Mouse (Mus musculus): ENCODE results near the gene Slc25a31. TPM values are rescaled to one million over a fixed set of nuclear protein-coding genes. Genes with fewer than 3 reads are reported as not detected.

Slc25a31 gene
- polyA plus RNA-seq (2012; rRNA removed) = 0.06 and 0.12 TPM in 2 replicates

- no peak for DNase-seq (ENCODE audit: extremely low spot score in 1 of 2, low spot score in 1 of 2)
Measured at GRCm38 (mm10) chr3:40708655-40709054, at the start of gene Slc25a31. TSS of gene Slc25a31 (plus strand) at chr3:40708855.

- no peak for DNase-seq (ENCODE audit: extremely low spot score in 1 of 2, low spot score in 1 of 2)
Measured at GRCm38 (mm10) chr3:40660231-40660630, 48.4 kb upstream of the Slc25a31 start.

GRCm38 (mm10) chr3:40666109-40666508 is 42.5 kb upstream of the Slc25a31 start:
- no peak for DNase-seq (ENCODE audit: extremely low spot score in 1 of 2, low spot score in 1 of 2)

- DNase-seq (ENCODE audit: extremely low spot score in 1 of 2, low spot score in 1 of 2) = no peak
Measured at GRCm38 (mm10) chr3:40666861-40667719, 41.6 kb upstream of the Slc25a31 start.

- no peak for DNase-seq (ENCODE audit: extremely low spot score in 1 of 2, low spot score in 1 of 2)
Measured at GRCm38 (mm10) chr3:40668889-40669288, 39.8 kb upstream of the Slc25a31 start.

- DNase-seq (ENCODE audit: extremely low spot score in 1 of 2, low spot score in 1 of 2) = no peak
Measured at GRCm38 (mm10) chr3:40669395-40669794, 39.3 kb upstream of the Slc25a31 start.

GRCm38 (mm10) chr3:40673515-40673914 is 35.1 kb upstream of the Slc25a31 start:
- no peak for DNase-seq (ENCODE audit: extremely low spot score in 1 of 2, low spot score in 1 of 2)

- no peak for DNase-seq (ENCODE audit: extremely low spot score in 1 of 2, low spot score in 1 of 2)
Measured at GRCm38 (mm10) chr3:40674873-40675405, 33.7 kb upstream of the Slc25a31 start.

GRCm38 (mm10) chr3:40678856-40679255 is 29.8 kb upstream of the Slc25a31 start:
- no peak for DNase-seq (ENCODE audit: extremely low spot score in 1 of 2, low spot score in 1 of 2)

GRCm38 (mm10) chr3:40682404-40682803 is 26.3 kb upstream of the Slc25a31 start:
- peak in 1 of 2 experiments; percentile 30 for DNase-seq (ENCODE audit: extremely low spot score in 1 of 2, low spot score in 1 of 2)

- no peak for DNase-seq (ENCODE audit: extremely low spot score in 1 of 2, low spot score in 1 of 2)
Measured at GRCm38 (mm10) chr3:40683171-40683570, 25.5 kb upstream of the Slc25a31 start.

GRCm38 (mm10) chr3:40685855-40686515 is 22.7 kb upstream of the Slc25a31 start:
- DNase-seq (ENCODE audit: extremely low spot score in 1 of 2, low spot score in 1 of 2) = peak in 1 of 2 experiments; percentile 18

- no peak for DNase-seq (ENCODE audit: extremely low spot score in 1 of 2, low spot score in 1 of 2)
Measured at GRCm38 (mm10) chr3:40686836-40687235, 21.8 kb upstream of the Slc25a31 start.

- DNase-seq (ENCODE audit: extremely low spot score in 1 of 2, low spot score in 1 of 2) = no peak
Measured at GRCm38 (mm10) chr3:40687588-40687987, 21.1 kb upstream of the Slc25a31 start.

GRCm38 (mm10) chr3:40691566-40691965 is 17.1 kb upstream of the Slc25a31 start:
- no peak for DNase-seq (ENCODE audit: extremely low spot score in 1 of 2, low spot score in 1 of 2)

GRCm38 (mm10) chr3:40693435-40693834 is 15.2 kb upstream of the Slc25a31 start:
- peak in 1 of 2 experiments; percentile 7 for DNase-seq (ENCODE audit: extremely low spot score in 1 of 2, low spot score in 1 of 2)

GRCm38 (mm10) chr3:40693960-40694359 is 14.7 kb upstream of the Slc25a31 start:
- DNase-seq (ENCODE audit: extremely low spot score in 1 of 2, low spot score in 1 of 2) = peak in 1 of 2 experiments; percentile 37

- no peak for DNase-seq (ENCODE audit: extremely low spot score in 1 of 2, low spot score in 1 of 2)
Measured at GRCm38 (mm10) chr3:40694438-40694837, 14.2 kb upstream of the Slc25a31 start.

- DNase-seq (ENCODE audit: extremely low spot score in 1 of 2, low spot score in 1 of 2) = no peak
Measured at GRCm38 (mm10) chr3:40695162-40695561, 13.5 kb upstream of the Slc25a31 start.

- DNase-seq (ENCODE audit: extremely low spot score in 1 of 2, low spot score in 1 of 2) = no peak
Measured at GRCm38 (mm10) chr3:40698834-40699233, 9.8 kb upstream of the Slc25a31 start.

- no peak for DNase-seq (ENCODE audit: extremely low spot score in 1 of 2, low spot score in 1 of 2)
Measured at GRCm38 (mm10) chr3:40704816-40705430, 3.7 kb upstream of the Slc25a31 start.

Data from frontal cortex, adult 2 months (tissue).